Mouse (Mus musculus): ENCODE measurements around the gene Efnb2. TPM values are rescaled to one million over a fixed set of nuclear protein-coding genes. Genes with fewer than 3 reads are reported as not detected.

The Efnb2 gene
- 10.9 TPM for polyA plus RNA-seq (2015; fragmentation: Illumina TruSeq; extraction: RNeasy Lipid Tissue Mini Kit (QIAGEN cat#74804); ENCODE audit: insufficient read depth, low replicate concordance)

DNA sequence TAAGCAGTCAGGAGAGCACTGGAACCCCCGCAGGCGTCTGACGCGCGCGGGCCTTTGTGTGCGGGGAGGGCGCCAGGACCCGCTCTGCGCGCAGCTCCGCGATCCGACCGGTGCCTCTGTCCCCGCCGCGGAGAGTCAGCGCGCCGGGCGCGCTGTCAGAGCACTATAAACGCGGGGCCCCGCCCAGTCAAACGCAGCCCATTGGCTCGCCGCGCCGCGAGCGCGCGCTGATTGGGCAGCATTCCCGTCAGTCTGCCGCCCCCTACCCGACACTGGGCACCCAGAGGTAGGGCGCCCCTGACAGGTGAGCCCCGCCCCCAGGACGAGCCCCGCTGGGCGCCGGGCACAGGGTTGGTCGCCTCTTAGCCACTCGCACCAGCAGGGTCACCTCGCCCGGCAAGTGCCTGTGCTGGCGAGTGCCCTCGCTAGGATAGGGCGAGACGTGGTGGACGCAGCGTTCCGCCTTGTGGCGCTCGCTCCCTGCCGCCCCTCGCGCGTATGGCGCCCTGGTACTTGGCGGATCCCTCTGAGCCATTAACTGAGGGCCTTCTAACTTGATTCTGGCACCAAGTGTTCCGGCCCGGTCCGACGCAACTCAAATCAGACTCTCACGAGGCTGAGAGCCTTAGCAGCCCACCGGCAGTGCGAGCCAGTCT is at the start of gene Efnb2:
Efnb2 (minus strand) TSS at position 140 of the 656 bp plus-strand sequence.

DNA sequence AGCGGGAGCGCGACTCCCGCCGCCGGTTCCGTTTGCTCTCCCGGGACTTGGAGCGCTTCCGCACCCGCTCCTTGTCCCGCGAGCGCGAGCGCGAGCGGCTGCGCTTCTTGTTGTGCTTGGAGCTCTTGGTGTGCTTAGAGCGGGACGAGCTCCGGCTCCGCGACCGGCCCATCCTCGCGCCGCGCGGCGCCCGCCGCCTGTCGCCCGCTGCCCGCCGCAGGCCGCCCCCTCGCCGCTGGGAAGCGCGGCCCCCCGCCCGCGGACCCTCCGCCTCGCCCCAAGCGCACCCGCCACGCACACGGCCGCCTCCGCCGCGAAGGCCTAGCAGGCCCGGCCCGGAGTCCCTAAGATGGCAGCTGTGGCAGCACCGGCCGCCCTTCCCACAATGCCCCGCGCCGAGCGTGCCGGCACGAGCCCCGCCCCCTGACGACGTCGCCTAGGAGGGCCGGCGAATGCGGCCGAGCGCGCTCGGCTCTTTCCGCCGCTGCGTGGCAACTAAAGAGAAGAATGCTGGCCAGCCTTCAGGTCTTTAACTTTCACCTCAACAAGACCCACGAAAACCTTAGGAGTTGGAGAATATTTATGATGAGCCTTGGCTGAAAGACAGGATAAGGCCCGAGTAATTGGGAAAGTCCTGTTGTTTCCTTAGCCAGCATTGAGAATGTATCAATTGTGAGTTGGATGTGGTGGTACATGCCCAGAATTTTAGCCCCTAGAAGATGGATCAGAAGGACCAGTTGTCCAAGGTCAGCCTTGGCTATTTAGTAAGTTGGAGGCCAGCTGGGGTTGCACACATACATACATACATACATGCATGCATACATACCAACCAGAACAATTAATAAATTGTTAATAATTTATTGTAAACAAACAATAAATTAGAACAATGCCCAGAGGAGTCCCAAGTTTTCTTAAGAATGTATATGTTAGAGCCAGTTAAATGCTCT is 29.4 kb upstream of the Efnb2 start, which contains the start of gene Arglu1:
Arglu1 (minus strand) TSS at position 376 of the 947 bp plus-strand sequence.

Other genes starting within 250 kb of the Efnb2 start
- gene Arglu1, start 29.3 kb upstream of the Efnb2 start, polyA plus RNA-seq (2015; fragmentation: Illumina TruSeq; extraction: RNeasy Lipid Tissue Mini Kit (QIAGEN cat#74804); ENCODE audit: insufficient read depth, low replicate concordance) = 292 TPM